Mouse (Mus musculus) leukemia stem cell, adult 10-12 weeks (primary cell): ENCODE results near the gene Fam168b. TPM values are rescaled to one million over a fixed set of nuclear protein-coding genes. Genes with fewer than 3 reads are reported as not detected.

Experiments
- polyA plus RNA-seq: library from polyadenylated mRNA; stranded (reverse); fragments of >175 nt; gene quantifications from 2 replicates; pipeline ENCODE4 v1.2.3, GENCODE M21; 2012; ENCODE audit warnings: low replicate concordance

Fam168b gene
- polyA plus RNA-seq, result 153 and 415 TPM in 2 replicates

GRCm38 (mm10) chr1:34842887-34843618, at the start of gene Fam168b:
Gene Fam168b (minus strand): TSS chr1:34843065.

GRCm38 (mm10) chr1:34849745-34850342, 7.0 kb upstream of the Fam168b start, which contains the start of gene Plekhb2:
Gene Plekhb2 (plus strand): TSS chr1:34849976.

Other genes with a start within 250 kb of the Fam168b start
- 0.97 and 1.9 TPM in 2 replicates for gene Plekhb2, start 6.9 kb upstream of the Fam168b start, polyA plus RNA-seq